Mouse (Mus musculus) liver, embryonic 12.5 days (tissue): Measurements from ENCODE around the gene Rab5c. TPM values are rescaled to one million over a fixed set of nuclear protein-coding genes. Genes with fewer than 3 reads are reported as not detected.
A peak's percentile ranks its signal among the peaks of the same experiment; 100 is the strongest.

Experiments
- ATAC-seq: fragments of 200-750 bp; cut with Nextera tagmentation; 2 replicates; pipeline ENCODE4 v1.8.0; 2017; ENCODE audit warnings: moderate number of reproducible peaks, mild to moderate bottlenecking, moderate library complexity
- H3K27ac ChIP-seq: fragments of 300-500 bp; sonication (generic); 2 replicates; pipeline ENCODE4 v1.5.1; 2016; ENCODE audit warnings: mild to moderate bottlenecking
- H3K27me3 ChIP-seq: fragments of 300-500 bp; sonication (generic); replicated peaks from 2 replicates; pipeline ENCODE4 v1.6.1; 2016; ENCODE audit warnings: mild to moderate bottlenecking, moderate library complexity
- H3K36me3 ChIP-seq: fragments of 300-500 bp; sonication (generic); 2 replicates; pipeline ENCODE4 v1.6.1; 2016; ENCODE audit warnings: mild to moderate bottlenecking, moderate library complexity
- H3K4me1 ChIP-seq: fragments of 300-500 bp; sonication (generic); 2 replicates; pipeline ENCODE4 v1.6.1; 2016
- H3K4me2 ChIP-seq: fragments of 300-500 bp; sonication (generic); 2 replicates; pipeline ENCODE4 v1.6.1; 2016; ENCODE audit warnings: mild to moderate bottlenecking, moderate library complexity
- H3K4me3 ChIP-seq: fragments of 300-500 bp; sonication (generic); 2 replicates; pipeline ENCODE4 v1.5.1; 2016; ENCODE audit warnings: mild to moderate bottlenecking, moderate library complexity
- H3K9ac ChIP-seq: fragments of 300-500 bp; sonication (generic); 2 replicates; pipeline ENCODE4 v1.6.1; 2016; ENCODE audit warnings: mild to moderate bottlenecking, moderate library complexity
- H3K9me3 ChIP-seq: fragments of 300-500 bp; sonication (generic); replicated peaks from 2 replicates; pipeline ENCODE4 v1.6.1; 2016; ENCODE audit warnings: mild to moderate bottlenecking, moderate library complexity
- WGBS: fragments of 180-500 bp; shearing (Covaris S2); methylation state at CpG from one replicate; pipeline ENCODE4 v1.1.7; 2016; ENCODE audit not compliant: insufficient replicate concordance; 5-methylcytosine and 5-hydroxymethylcytosine counted together
- polyA plus RNA-seq: library from polyadenylated mRNA; unstranded; fragments of >200 nt; fragmentation: Nextera tagmentation; extraction: Ambion mirVana; gene quantifications from 2 replicates; pipeline ENCODE4 v1.2.1, GENCODE M21; 2016

Rab5c gene
- polyA plus RNA-seq, 1 experiment from 2014 or later: 18.1 TPM

DNA sequence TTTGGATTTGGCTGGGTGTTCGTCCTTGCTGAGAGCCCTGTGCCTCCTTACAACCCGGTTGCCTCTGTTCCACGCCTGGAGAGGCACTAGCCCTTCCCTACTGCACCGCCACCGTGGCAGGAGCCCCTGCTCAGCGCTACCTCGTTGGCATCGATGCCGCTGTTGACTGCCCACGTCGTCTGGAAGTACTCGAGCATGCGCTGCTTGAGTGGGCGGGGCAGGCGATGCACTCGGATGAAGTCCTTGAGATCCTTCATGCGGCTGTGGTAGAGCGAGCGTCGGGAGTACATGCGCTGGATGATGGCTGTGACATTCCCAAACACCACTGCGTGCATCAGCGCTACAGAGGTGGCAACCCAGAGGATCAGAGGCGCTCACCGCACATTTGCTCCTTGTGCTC, 11.5 kb upstream of the Rab5c start:
- H3K4me1 ChIP-seq: peaks cover 20% of the 10 kb centered on the region; the same call in 1 of the 2 replicates
- WGBS: 28% methylated on average over 25 of the region's 25 CpGs
- H3K36me3 ChIP-seq: no peaks in the 10 kb centered on the region
- H3K27me3 ChIP-seq: peaks cover 92% of the 10 kb centered on the region
- no peak overlapping the region for H3K4me2 ChIP-seq
- ATAC-seq: no peak
- H3K4me3 ChIP-seq: no peak overlapping the region
- no peak overlapping the region for H3K9ac ChIP-seq
- no peak overlapping the region for H3K27ac ChIP-seq
- H3K9me3 ChIP-seq: no peaks in the 10 kb centered on the region

- H3K27me3 ChIP-seq: peaks cover 88% of the 10 kb centered on the region
- 38% methylated on average over 4 of the region's 4 CpGs for WGBS
- no peak overlapping the region for H3K9ac ChIP-seq
- H3K4me3 ChIP-seq: no peak overlapping the region
- H3K9me3 ChIP-seq: no peaks in the 10 kb centered on the region
- no peak for ATAC-seq
- H3K27ac ChIP-seq: no peak overlapping the region
- H3K4me2 ChIP-seq: no peak overlapping the region
- H3K4me1 ChIP-seq: peaks cover 20% of the 10 kb centered on the region; the same call in 1 of the 2 replicates
- H3K36me3 ChIP-seq: no peaks in the 10 kb centered on the region
Observed at GRCm38 (mm10) chr11:100748620-100749019, 10.6 kb upstream of the Rab5c start.

- Histone ChIP-seq H3K4me2 (no peak overlapping the region), H3K9ac (no peak overlapping the region), H3K4me3 (no peak overlapping the region), H3K27ac (no peak overlapping the region), H3K4me1 (peaks cover 20% of the 10 kb centered on the region; the same call in 1 of the 2 replicates), H3K9me3 (no peaks in the 10 kb centered on the region), H3K27me3 (peaks cover 74% of the 10 kb centered on the region), H3K36me3 (no peaks in the 10 kb centered on the region)
- 46% methylated on average over 5 of the region's 5 CpGs for WGBS
- peak; percentile 30; the same call in 1 of the 2 replicates for ATAC-seq
Observed at GRCm38 (mm10) chr11:100747114-100747513, 9.1 kb upstream of the Rab5c start.

DNA sequence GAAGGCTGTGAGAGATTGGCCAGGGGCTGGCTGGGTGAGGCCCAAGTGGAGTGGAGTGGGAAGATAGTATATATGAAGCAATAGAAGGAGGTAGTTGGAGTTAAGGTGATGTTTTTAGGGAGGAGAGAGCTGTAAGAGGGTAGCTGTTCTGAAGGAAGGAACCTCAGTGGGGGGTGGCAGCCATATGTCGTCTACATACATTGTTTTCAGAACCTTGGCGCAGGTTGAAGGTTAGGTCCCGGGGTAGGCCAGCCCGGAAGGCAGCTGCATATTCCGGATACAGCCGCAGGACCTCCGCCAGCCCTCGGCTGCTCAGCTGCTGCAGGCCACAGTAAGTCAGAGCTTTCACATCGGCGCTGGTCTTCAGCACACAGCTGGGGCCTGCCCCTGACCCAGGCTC, 8.5 kb upstream of the Rab5c start:
- 73% methylated on average over 10 of the region's 10 CpGs for WGBS
- H3K27ac ChIP-seq: no peak overlapping the region
- H3K4me1 ChIP-seq: peaks cover 20% of the 10 kb centered on the region; the same call in 1 of the 2 replicates
- H3K27me3 ChIP-seq: peaks cover 68% of the 10 kb centered on the region
- ATAC-seq: no peak
- no peaks in the 10 kb centered on the region for H3K36me3 ChIP-seq
- no peak overlapping the region for H3K4me2 ChIP-seq
- no peaks in the 10 kb centered on the region for H3K9me3 ChIP-seq
- H3K4me3 ChIP-seq: no peak overlapping the region
- H3K9ac ChIP-seq: no peak overlapping the region

GRCm38 (mm10) chr11:100745085-100745484, 7.1 kb upstream of the Rab5c start:
- Histone ChIP-seq H3K4me3 (no peak overlapping the region), H3K9me3 (no peaks in the 10 kb centered on the region), H3K27ac (no peak overlapping the region), H3K9ac (no peak overlapping the region), H3K27me3 (peaks cover 55% of the 10 kb centered on the region), H3K4me1 (peaks cover 20% of the 10 kb centered on the region; the same call in 1 of the 2 replicates), H3K4me2 (no peak overlapping the region), H3K36me3 (no peaks in the 10 kb centered on the region)
- ATAC-seq: no peak
- WGBS: 14% methylated on average over 6 of the region's 6 CpGs

DNA sequence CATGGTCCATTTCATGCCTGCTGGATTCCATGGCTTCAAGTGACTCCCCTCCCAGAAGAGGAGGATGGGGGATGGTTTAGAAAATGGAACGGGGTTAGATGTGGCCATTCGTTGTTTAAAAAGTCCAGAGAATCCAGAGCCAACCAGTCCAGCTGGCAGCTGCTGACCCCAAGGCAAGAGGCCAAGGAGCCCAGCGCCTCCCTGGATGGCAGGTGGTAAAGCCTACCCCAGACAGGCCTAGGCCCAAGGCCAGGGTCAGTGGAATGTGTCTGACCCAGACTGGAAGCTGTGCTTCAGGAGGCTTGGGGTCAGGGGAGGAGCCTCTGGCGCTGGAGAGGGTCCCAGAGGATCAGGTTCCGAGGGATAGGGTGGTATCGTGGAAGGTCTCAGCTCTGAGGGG, 3.3 kb upstream of the Rab5c start:
- Histone ChIP-seq H3K4me1 (peaks cover 25% of the 10 kb centered on the region), H3K27me3 (peaks cover 20% of the 10 kb centered on the region; the same call in 1 of the 2 replicates), H3K36me3 (no peaks in the 10 kb centered on the region), H3K4me2 (no peak overlapping the region), H3K9me3 (no peaks in the 10 kb centered on the region), H3K27ac (no peak overlapping the region), H3K9ac (no peak overlapping the region), H3K4me3 (no peak overlapping the region)
- WGBS: 63% methylated on average over 6 of the region's 6 CpGs
- no peak for ATAC-seq

DNA sequence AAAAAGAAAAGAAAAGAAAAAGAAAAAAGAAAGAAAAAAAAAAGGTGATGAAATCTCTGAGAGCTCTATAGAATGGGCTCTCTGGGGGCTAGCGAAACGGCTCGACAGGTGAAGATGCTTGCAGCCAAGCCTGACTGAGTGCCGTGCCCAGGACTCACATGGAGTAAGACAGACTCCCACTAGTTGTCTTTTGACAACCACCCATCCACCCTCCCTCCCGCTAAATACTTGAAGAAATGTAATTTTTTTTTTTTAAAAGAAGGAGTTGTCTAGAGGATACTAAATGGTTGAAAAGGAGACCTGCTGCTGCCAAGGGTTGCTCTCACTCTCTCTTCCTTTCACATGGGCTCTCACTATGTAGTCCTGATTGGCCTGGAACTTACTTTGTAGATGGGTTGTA, 734 bp upstream of the Rab5c start:
- Histone ChIP-seq H3K4me1 (peaks cover 47% of the 10 kb centered on the region), H3K9ac (peak overlapping the region; percentile 67), H3K9me3 (no peaks in the 10 kb centered on the region), H3K36me3 (peaks cover 15% of the 10 kb centered on the region), H3K27ac (peak overlapping the region; percentile 89), H3K4me3 (peak overlapping the region; percentile 99), H3K4me2 (peak overlapping the region; percentile 96), H3K27me3 (no peaks in the 10 kb centered on the region)
- WGBS: 20% methylated on average over 5 of the region's 5 CpGs
- no peak for ATAC-seq

GRCm38 (mm10) chr11:100737105-100737733, 796 bp downstream of the Rab5c start:
- Histone ChIP-seq H3K36me3 (peaks cover 30% of the 10 kb centered on the region), H3K27me3 (no peaks in the 10 kb centered on the region), H3K27ac (peak overlapping the region; percentile 94), H3K4me2 (peak overlapping the region; percentile 96), H3K9ac (peak overlapping the region; percentile 99), H3K4me1 (peaks cover 63% of the 10 kb centered on the region), H3K4me3 (peak overlapping the region; percentile 99), H3K9me3 (no peaks in the 10 kb centered on the region)
- under 1% methylated on average over 13 of the region's 13 CpGs for WGBS
- peak; percentile 74 for ATAC-seq

DNA sequence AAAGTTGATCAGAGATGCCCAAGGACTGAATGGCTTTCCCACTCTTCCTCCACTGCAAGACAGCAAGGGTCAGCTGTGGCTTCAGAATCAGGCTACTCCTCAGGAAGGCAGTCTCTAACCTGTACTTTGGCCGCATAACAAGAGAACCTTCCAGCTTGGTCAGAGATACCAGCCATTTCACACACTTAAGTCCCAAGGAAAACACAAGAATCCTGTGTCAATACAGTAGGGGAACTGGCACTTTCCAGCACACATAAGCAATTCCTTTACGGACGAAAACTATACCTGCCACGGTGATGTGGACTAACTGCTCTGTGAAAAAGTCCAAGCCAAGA, 1.3 kb downstream of the Rab5c start:
- Histone ChIP-seq H3K4me1 (peaks cover 68% of the 10 kb centered on the region), H3K4me3 (peak overlapping the region; percentile 99), H3K27ac (peak overlapping the region; percentile 94), H3K27me3 (no peaks in the 10 kb centered on the region), H3K9ac (peak overlapping the region; percentile 99), H3K9me3 (no peaks in the 10 kb centered on the region), H3K36me3 (peaks cover 35% of the 10 kb centered on the region), H3K4me2 (peak overlapping the region; percentile 96)
- WGBS: 15% methylated on average over 4 of the region's 4 CpGs
- ATAC-seq: no peak

DNA sequence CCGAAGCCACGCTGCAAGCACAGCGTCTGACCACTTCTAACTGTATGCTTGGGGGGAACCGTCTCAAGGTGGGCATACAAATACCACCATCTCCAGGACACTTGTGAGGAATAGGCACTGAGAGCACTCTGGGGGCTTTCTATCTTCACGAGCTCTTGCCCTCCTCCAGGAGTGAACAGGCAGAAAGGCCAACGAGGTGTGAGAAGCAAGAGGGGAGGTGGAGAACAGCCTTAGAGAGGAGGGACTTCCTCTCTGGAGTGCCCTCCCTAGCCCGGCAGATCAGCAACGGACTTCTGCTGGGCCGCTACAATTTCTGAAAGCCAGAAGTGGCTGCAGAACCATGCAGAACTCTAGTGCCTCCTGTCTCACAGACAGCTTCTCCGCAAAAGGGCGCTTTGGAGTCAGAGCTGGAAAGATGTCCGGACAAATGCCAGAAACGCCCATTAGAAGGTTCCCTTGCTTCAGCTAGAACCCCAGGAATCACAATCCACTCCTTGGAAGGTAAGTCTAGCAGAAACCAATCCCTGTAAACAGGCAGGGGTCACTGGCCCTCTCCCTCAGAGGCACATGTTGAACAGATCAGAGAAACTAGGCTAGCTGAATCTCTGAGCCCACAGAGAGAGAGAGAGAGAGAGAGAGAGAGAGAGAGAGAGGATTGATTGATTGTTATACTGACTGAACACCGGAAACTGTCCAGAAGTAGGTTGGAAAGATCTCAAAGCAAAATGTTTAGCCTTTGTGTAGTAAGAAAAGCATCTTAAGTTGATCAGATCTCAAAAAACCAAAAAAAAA, 1.9 kb downstream of the Rab5c start:
- Histone ChIP-seq H3K9me3 (no peaks in the 10 kb centered on the region), H3K27me3 (no peaks in the 10 kb centered on the region), H3K4me3 (peak overlapping the region; percentile 99), H3K4me1 (peaks cover 73% of the 10 kb centered on the region), H3K9ac (peak overlapping the region; percentile 99), H3K27ac (peak overlapping the region; percentile 94), H3K4me2 (peak overlapping the region; percentile 96), H3K36me3 (peaks cover 36% of the 10 kb centered on the region)
- WGBS: 31% methylated on average over 14 of the region's 14 CpGs
- no peak for ATAC-seq

DNA sequence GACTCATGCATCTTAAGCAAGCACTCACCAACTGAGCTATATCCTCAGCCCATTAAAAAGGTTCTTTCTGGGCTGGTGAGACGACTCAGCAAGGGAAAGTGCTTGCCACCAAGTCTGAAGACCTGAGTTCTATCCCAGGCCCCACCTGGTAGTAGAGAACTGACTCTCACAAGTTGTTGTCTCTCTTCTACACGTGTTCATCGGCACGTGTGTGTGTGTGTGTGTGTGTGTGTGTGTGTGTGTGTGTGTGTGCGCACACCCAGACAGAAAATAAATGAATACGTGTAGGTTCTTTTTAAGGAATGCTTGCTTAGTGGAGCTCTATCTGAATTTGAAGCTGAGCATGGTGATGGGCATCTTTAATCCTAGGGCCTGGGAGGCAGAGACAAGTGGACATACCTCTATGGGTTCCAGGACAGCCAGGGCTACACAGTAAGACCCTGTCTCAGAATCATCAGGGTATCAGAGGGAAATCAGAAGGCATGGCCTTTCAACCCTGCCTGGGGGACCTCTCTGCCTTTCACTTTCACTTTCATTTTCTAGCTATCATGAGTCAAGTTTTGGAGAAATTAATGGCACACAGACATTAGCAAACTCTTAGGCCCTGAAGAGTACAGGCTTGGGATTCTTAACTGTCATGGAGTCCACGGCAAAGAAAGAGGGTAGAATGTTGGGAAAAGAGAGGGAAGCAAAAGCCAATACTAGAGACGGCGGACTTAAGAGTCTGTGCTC, 2.7 kb downstream of the Rab5c start:
- ATAC-seq: no peak
- H3K27ac ChIP-seq: peak overlapping the region; percentile 94

More for the DNA sequence above, 2.7 kb downstream of the Rab5c start:
- H3K27me3 ChIP-seq: no peaks in the 10 kb centered on the region
- WGBS: 78% methylated on average over 9 of the region's 9 CpGs
- peaks cover 82% of the 10 kb centered on the region for H3K4me1 ChIP-seq
- H3K4me3 ChIP-seq: peak overlapping the region; percentile 99
- peak overlapping the region; percentile 96 for H3K4me2 ChIP-seq
- no peaks in the 10 kb centered on the region for H3K9me3 ChIP-seq
- H3K9ac ChIP-seq: peak overlapping the region; percentile 99
- H3K36me3 ChIP-seq: peaks cover 38% of the 10 kb centered on the region
